Mouse (Mus musculus): ENCODE results near the gene Dpy19l1. TPM values are rescaled to one million over a fixed set of nuclear protein-coding genes. Genes with fewer than 3 reads are reported as not detected.

The Dpy19l1 gene
- polyA plus RNA-seq, 1 experiment = 20.1 TPM

DNA sequence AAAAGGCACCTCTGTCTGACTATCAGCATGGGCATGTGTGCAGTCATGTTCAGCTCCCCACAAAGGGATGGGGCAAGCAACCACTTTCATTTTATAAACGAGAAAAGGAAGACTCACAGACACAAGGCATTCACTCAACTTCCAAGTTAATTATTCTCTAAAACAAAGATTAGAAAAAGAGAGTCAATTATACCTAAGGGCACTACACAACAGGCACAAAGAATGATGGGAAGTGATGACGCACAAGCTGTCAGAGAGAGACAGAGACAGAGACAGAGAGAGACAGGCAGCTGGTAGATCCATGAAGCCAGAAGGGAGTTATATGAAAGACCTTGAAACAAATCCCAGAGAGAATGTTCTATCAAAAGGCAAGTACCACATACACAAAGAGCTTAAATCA lies 68.0 kb downstream of the Dpy19l1 start:
- Histone ChIP-seq H3K27me3 (ENCODE audit: control insufficient read depth, insufficient read depth, insufficient read length) (no peaks in the 10 kb centered on the region), H3ac (ENCODE audit: control insufficient read depth, insufficient read length, low read depth) (no peak overlapping the region), H3K4me3 (ENCODE audit: insufficient read depth, poor library complexity, severe bottlenecking) (no peak overlapping the region), H3K79me2 (ENCODE audit: control insufficient read depth, insufficient read depth) (no peaks in the 10 kb centered on the region), H3K36me3 (ENCODE audit: control insufficient read depth, insufficient read depth) (peaks cover 20% of the 10 kb centered on the region), H3K79me3 (ENCODE audit: low read depth) (no peaks in the 10 kb centered on the region)
- TF ChIP-seq CTCF (IDR thresholded peaks at IDR 0.05; ENCODE audit: control insufficient read depth, insufficient read depth, insufficient read length) (no peak), CEBPB (IDR thresholded peaks at IDR 0.05; ENCODE audit: low read depth) (no peak), USF1 (IDR thresholded peaks at IDR 0.05; ENCODE audit: low read depth) (no peak), MYOG (IDR thresholded peaks at IDR 0.05; ENCODE audit: control insufficient read depth, extremely low read depth, insufficient read length) (no peak), MYOD1 (IDR thresholded peaks at IDR 0.05; ENCODE audit: control insufficient read depth, insufficient read length, low read depth) (no peak), MAX (IDR thresholded peaks at IDR 0.05) (no peak), FOSL1 (IDR thresholded peaks at IDR 0.05; ENCODE audit: insufficient read depth, low read length, poor library complexity, severe bottlenecking) (no peak)

DNA sequence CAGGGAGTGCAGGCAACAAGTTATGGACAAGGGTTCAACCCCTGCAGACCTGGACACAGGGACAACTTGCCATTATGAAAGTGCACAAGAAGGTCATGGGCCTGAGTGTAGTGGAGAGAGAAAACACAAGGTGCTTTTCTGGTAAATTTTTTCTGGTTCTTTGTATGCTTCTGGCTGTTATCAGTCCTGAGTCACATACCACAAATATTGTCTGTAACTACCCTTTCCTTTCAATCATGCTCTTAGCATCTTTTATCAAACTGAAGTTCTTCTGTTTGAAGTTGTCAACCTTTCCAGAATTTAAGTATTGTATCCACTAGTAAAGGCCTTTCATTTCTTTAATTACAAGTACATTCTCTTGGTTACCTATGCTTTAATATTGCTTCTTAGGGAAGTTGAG lies 73.2 kb downstream of the Dpy19l1 start:
- no peak for TF ChIP-seq FOSL1 (IDR thresholded peaks at IDR 0.05; ENCODE audit: insufficient read depth, low read length, poor library complexity, severe bottlenecking)
- no peak for TF ChIP-seq MYOD1 (IDR thresholded peaks at IDR 0.05; ENCODE audit: control insufficient read depth, insufficient read length, low read depth)
- TF ChIP-seq MAX (IDR thresholded peaks at IDR 0.05) = no peak
- no peak for TF ChIP-seq CEBPB (IDR thresholded peaks at IDR 0.05; ENCODE audit: low read depth)
- TF ChIP-seq MYOG (IDR thresholded peaks at IDR 0.05; ENCODE audit: control insufficient read depth, extremely low read depth, insufficient read length) = no peak
- TF ChIP-seq USF1 (IDR thresholded peaks at IDR 0.05; ENCODE audit: low read depth) = no peak
- no peak for TF ChIP-seq CTCF (IDR thresholded peaks at IDR 0.05; ENCODE audit: control insufficient read depth, insufficient read depth, insufficient read length)
- H3K36me3 ChIP-seq (ENCODE audit: control insufficient read depth, insufficient read depth) = peaks cover 31% of the 10 kb centered on the region
- no peak overlapping the region for H3K4me3 ChIP-seq (ENCODE audit: insufficient read depth, poor library complexity, severe bottlenecking)
- H3K79me2 ChIP-seq (ENCODE audit: control insufficient read depth, insufficient read depth) = no peaks in the 10 kb centered on the region
- no peaks in the 10 kb centered on the region for H3K79me3 ChIP-seq (ENCODE audit: low read depth)
- no peaks in the 10 kb centered on the region for H3K27me3 ChIP-seq (ENCODE audit: control insufficient read depth, insufficient read depth, insufficient read length)
- H3ac ChIP-seq (ENCODE audit: control insufficient read depth, insufficient read length, low read depth) = no peak overlapping the region

DNA sequence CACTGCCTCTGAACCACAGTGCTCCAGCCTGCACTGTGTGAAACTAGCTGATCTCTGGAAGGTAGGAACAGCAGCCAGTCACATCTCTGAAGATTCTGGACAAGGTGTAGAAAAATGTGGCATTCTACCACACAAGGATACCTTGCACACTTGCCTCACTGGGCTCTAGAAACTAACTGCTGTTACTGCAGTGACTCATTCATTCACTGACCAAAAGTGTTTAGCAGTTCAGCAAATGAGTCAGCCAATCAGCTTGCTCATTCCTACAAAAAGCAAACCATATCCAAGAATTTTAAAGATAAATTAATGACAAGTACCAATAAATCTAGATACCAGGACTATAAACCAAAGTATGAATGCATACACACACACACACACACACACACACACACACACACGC lies 77.3 kb downstream of the Dpy19l1 start:
- H3K36me3 ChIP-seq (ENCODE audit: control insufficient read depth, insufficient read depth) = peaks cover 45% of the 10 kb centered on the region
- no peaks in the 10 kb centered on the region for H3K79me2 ChIP-seq (ENCODE audit: control insufficient read depth, insufficient read depth)
- no peak overlapping the region for H3ac ChIP-seq (ENCODE audit: control insufficient read depth, insufficient read length, low read depth)
- TF ChIP-seq CTCF (IDR thresholded peaks at IDR 0.05; ENCODE audit: control insufficient read depth, insufficient read depth, insufficient read length) (no peak), MAX (IDR thresholded peaks at IDR 0.05) (no peak), FOSL1 (IDR thresholded peaks at IDR 0.05; ENCODE audit: insufficient read depth, low read length, poor library complexity, severe bottlenecking) (no peak), MYOG (IDR thresholded peaks at IDR 0.05; ENCODE audit: control insufficient read depth, extremely low read depth, insufficient read length) (no peak), USF1 (IDR thresholded peaks at IDR 0.05; ENCODE audit: low read depth) (no peak), CEBPB (IDR thresholded peaks at IDR 0.05; ENCODE audit: low read depth) (no peak), MYOD1 (IDR thresholded peaks at IDR 0.05; ENCODE audit: control insufficient read depth, insufficient read length, low read depth) (no peak)
- H3K4me3 ChIP-seq (ENCODE audit: insufficient read depth, poor library complexity, severe bottlenecking) = no peak overlapping the region
- no peaks in the 10 kb centered on the region for H3K79me3 ChIP-seq (ENCODE audit: low read depth)
- H3K27me3 ChIP-seq (ENCODE audit: control insufficient read depth, insufficient read depth, insufficient read length) = no peaks in the 10 kb centered on the region

DNA sequence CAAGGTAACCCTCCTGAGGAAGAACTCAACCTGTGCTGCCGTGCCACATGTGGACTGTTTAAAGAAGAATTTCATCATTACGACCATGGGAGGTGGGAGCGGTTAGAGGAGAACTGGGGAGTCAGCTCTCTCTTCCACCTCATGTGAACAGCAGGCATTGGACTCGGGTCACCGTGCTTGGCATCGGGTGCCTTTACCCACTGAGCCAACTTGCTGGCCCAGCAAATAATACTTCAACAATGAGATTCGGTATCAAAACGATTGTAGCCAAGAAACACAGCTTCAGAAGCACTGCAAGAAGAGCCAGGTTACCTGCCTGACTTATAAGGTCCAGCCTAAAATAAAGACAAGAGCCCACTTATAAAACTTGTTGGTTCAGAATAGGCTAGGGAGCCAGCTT lies 79.7 kb downstream of the Dpy19l1 start:
- no peak overlapping the region for H3ac ChIP-seq (ENCODE audit: control insufficient read depth, insufficient read length, low read depth)
- H3K79me2 ChIP-seq (ENCODE audit: control insufficient read depth, insufficient read depth) = no peaks in the 10 kb centered on the region
- H3K36me3 ChIP-seq (ENCODE audit: control insufficient read depth, insufficient read depth) = peaks cover 56% of the 10 kb centered on the region
- TF ChIP-seq MYOD1 (IDR thresholded peaks at IDR 0.05; ENCODE audit: control insufficient read depth, insufficient read length, low read depth) (no peak), USF1 (IDR thresholded peaks at IDR 0.05; ENCODE audit: low read depth) (no peak), MYOG (IDR thresholded peaks at IDR 0.05; ENCODE audit: control insufficient read depth, extremely low read depth, insufficient read length) (no peak), CEBPB (IDR thresholded peaks at IDR 0.05; ENCODE audit: low read depth) (no peak), FOSL1 (IDR thresholded peaks at IDR 0.05; ENCODE audit: insufficient read depth, low read length, poor library complexity, severe bottlenecking) (no peak), MAX (IDR thresholded peaks at IDR 0.05) (no peak), CTCF (IDR thresholded peaks at IDR 0.05; ENCODE audit: control insufficient read depth, insufficient read depth, insufficient read length) (no peak)
- no peaks in the 10 kb centered on the region for H3K79me3 ChIP-seq (ENCODE audit: low read depth)
- no peaks in the 10 kb centered on the region for H3K27me3 ChIP-seq (ENCODE audit: control insufficient read depth, insufficient read depth, insufficient read length)
- no peak overlapping the region for H3K4me3 ChIP-seq (ENCODE audit: insufficient read depth, poor library complexity, severe bottlenecking)

DNA sequence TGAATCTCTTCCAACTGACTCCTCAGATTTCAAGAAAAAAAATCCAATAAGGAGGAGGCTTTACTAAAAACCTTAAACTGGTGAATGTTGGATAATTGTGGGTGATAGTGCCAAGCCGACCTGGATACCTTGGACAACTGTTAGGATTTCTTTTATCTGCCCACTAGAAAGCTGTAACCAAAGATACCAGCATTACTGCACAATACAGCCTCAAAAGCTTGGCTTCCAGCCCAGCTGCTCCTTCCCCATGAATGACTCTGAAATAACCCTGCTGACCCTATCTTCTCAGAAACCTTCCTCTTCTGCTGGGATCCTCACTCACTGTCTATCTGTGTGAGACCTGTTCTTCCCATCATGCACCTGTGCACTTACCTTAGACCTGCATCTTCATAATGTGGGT lies 81.1 kb downstream of the Dpy19l1 start:
- Histone ChIP-seq H3K4me3 (ENCODE audit: insufficient read depth, poor library complexity, severe bottlenecking) (no peak overlapping the region), H3K27me3 (ENCODE audit: control insufficient read depth, insufficient read depth, insufficient read length) (no peaks in the 10 kb centered on the region), H3K36me3 (ENCODE audit: control insufficient read depth, insufficient read depth) (peaks cover 60% of the 10 kb centered on the region), H3ac (ENCODE audit: control insufficient read depth, insufficient read length, low read depth) (no peak overlapping the region), H3K79me3 (ENCODE audit: low read depth) (no peaks in the 10 kb centered on the region), H3K79me2 (ENCODE audit: control insufficient read depth, insufficient read depth) (no peaks in the 10 kb centered on the region)
- TF ChIP-seq FOSL1 (IDR thresholded peaks at IDR 0.05; ENCODE audit: insufficient read depth, low read length, poor library complexity, severe bottlenecking) = no peak
- TF ChIP-seq MYOG (IDR thresholded peaks at IDR 0.05; ENCODE audit: control insufficient read depth, extremely low read depth, insufficient read length) = no peak
- no peak for TF ChIP-seq USF1 (IDR thresholded peaks at IDR 0.05; ENCODE audit: low read depth)
- TF ChIP-seq MAX (IDR thresholded peaks at IDR 0.05) = no peak
- TF ChIP-seq MYOD1 (IDR thresholded peaks at IDR 0.05; ENCODE audit: control insufficient read depth, insufficient read length, low read depth) = no peak
- TF ChIP-seq CEBPB (IDR thresholded peaks at IDR 0.05; ENCODE audit: low read depth) = no peak
- TF ChIP-seq CTCF (IDR thresholded peaks at IDR 0.05; ENCODE audit: control insufficient read depth, insufficient read depth, insufficient read length) = no peak

DNA sequence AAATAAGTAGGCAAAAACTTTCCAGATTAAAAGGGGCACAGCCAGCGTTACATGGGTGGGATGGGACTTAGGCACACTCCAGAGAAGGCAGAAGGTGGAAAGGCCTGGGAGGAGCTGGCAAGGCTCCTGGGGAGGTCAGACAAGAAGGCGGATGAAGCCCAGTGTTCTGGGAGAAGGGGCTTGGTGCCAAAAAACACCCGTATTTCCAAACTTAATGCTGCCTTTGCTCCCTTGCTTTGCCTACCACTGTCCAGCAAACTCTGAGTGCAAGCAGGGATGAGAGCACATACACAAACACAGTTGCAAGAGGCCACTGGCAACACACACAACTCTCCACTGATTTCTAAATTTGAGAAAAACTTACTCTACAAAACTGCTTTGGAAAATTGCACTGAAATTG lies 81.7 kb downstream of the Dpy19l1 start:
- Histone ChIP-seq H3K36me3 (ENCODE audit: control insufficient read depth, insufficient read depth) (peaks cover 63% of the 10 kb centered on the region), H3K79me3 (ENCODE audit: low read depth) (no peaks in the 10 kb centered on the region), H3K4me3 (ENCODE audit: insufficient read depth, poor library complexity, severe bottlenecking) (no peak overlapping the region), H3K79me2 (ENCODE audit: control insufficient read depth, insufficient read depth) (no peaks in the 10 kb centered on the region), H3K27me3 (ENCODE audit: control insufficient read depth, insufficient read depth, insufficient read length) (no peaks in the 10 kb centered on the region), H3ac (ENCODE audit: control insufficient read depth, insufficient read length, low read depth) (no peak overlapping the region)
- TF ChIP-seq CTCF (IDR thresholded peaks at IDR 0.05; ENCODE audit: control insufficient read depth, insufficient read depth, insufficient read length) (no peak), MYOD1 (IDR thresholded peaks at IDR 0.05; ENCODE audit: control insufficient read depth, insufficient read length, low read depth) (no peak), USF1 (IDR thresholded peaks at IDR 0.05; ENCODE audit: low read depth) (no peak), CEBPB (IDR thresholded peaks at IDR 0.05; ENCODE audit: low read depth) (no peak)
